Comparison of ENCODE assay signal across 8 mouse cellular contexts in genomic region chr14:25353804-25354203, GRCm38 (mm10).
A peak's percentile ranks its signal among the peaks of the same experiment; 100 is the strongest.
DNase-seq lines count a peak whose midpoint lies in the region; ATAC-seq lines count a peak whose summit lies in the region.

No protein-coding gene starts in this region.

- ATAC-seq in lung, embryonic 16.5 days (ENCODE audit: low read depth): peak; percentile 87
- no peak for ATAC-seq in megakaryocyte-erythroid progenitor cell, adult 5-6 weeks (replicated peaks; ENCODE audit: low FRiP score, low TSS enrichment, poor library complexity, severe bottlenecking)

- H3K9ac ChIP-seq in lung, embryonic 16.5 days (ENCODE audit: low read length): no peak overlapping the region

- H3K27me3 ChIP-seq in lung, embryonic 16.5 days (ENCODE audit: control insufficient read depth, insufficient read depth, low read depth, low read length): no peaks in the 10 kb centered on the region

- peaks cover 5% of the 10 kb centered on the region; the same call in 1 of the 2 replicates for H3K4me1 ChIP-seq in lung, embryonic 16.5 days (replicated peaks; ENCODE audit: control insufficient read depth, insufficient read depth, low read length)

- peak overlapping the region; percentile 36 for H3K27ac ChIP-seq in lung, embryonic 16.5 days (ENCODE audit: low read length)

- no peaks in the 10 kb centered on the region for H3K9me3 ChIP-seq in lung, embryonic 16.5 days (ENCODE audit: control insufficient read depth, low read length)

- H3K36me3 ChIP-seq in lung, embryonic 16.5 days (ENCODE audit: control insufficient read depth, insufficient read depth, low read length): no peaks in the 10 kb centered on the region

- H3K4me2 ChIP-seq in lung, embryonic 16.5 days (ENCODE audit: low read depth, low read length): no peak overlapping the region

- no peak overlapping the region for H3K4me3 ChIP-seq in lung, embryonic 16.5 days (ENCODE audit: low read length)

- peak; percentile 41 for DNase-seq in cerebellum, adult 9-11 months
- no peak for DNase-seq in cerebellum, adult 18-20 months
- DNase-seq in ovary, adult 18-20 months (ENCODE audit: low spot score): peak; percentile 86
- DNase-seq in ovary, postnatal 10 days (ENCODE audit: low spot score): no peak
- DNase-seq in heart, postnatal 4 days: peak; percentile 73
- no peak for DNase-seq in thymus, postnatal 14 days

- WGBS in lung, embryonic 16.5 days: 52% methylated on average over 8 of the region's 8 CpGs

Comparison
In these comparisons a context has a peak if more than half of its experiments do, and no peak if none do; other contexts are left out.
1. DNase-seq: peak in cerebellum, adult 9-11 months (single experiment), ovary, adult 18-20 months (single experiment) and heart, postnatal 4 days (single experiment); none in cerebellum, adult 18-20 months (0 of 2), ovary, postnatal 10 days (single experiment) and thymus, postnatal 14 days (single experiment).